Mouse (Mus musculus): ENCODE measurements around the gene Ddhd1.
"Not testable (repeated sequence)": the region's sequence is repeated elsewhere in the genome, so short reads cannot be mapped to it uniquely, and the experiment has no call there.

Gene Ddhd1

GRCm38 (mm10) chr14:45580923-45581827 is 76.8 kb downstream of the Ddhd1 start:
- DNase-seq (ENCODE audit: low spot score), result not testable (repeated sequence)

GRCm38 (mm10) chr14:45566066-45566937 is 91.6 kb downstream of the Ddhd1 start:
- peak; percentile 68 for DNase-seq (ENCODE audit: low spot score)

- DNase-seq (ENCODE audit: low spot score), result peak; percentile 9
Measured at GRCm38 (mm10) chr14:45565216-45566065, 92.5 kb downstream of the Ddhd1 start.

GRCm38 (mm10) chr14:45563577-45563976 is 94.4 kb downstream of the Ddhd1 start:
- DNase-seq (ENCODE audit: low spot score), result no peak

- no peak for DNase-seq (ENCODE audit: low spot score)
Measured at GRCm38 (mm10) chr14:45561681-45562080, 96.3 kb downstream of the Ddhd1 start.

- no peak for DNase-seq (ENCODE audit: low spot score)
Measured at GRCm38 (mm10) chr14:45559018-45559417, 98.9 kb downstream of the Ddhd1 start.

- no peak for DNase-seq (ENCODE audit: low spot score)
Measured at GRCm38 (mm10) chr14:45554336-45554735, 103.6 kb downstream of the Ddhd1 start.

GRCm38 (mm10) chr14:45553854-45554253 is 104.1 kb downstream of the Ddhd1 start:
- DNase-seq (ENCODE audit: low spot score), result no peak

- no peak for DNase-seq (ENCODE audit: low spot score)
Measured at GRCm38 (mm10) chr14:45552431-45552830, 105.5 kb downstream of the Ddhd1 start.

GRCm38 (mm10) chr14:45551121-45551768 is 106.7 kb downstream of the Ddhd1 start:
- no peak for DNase-seq (ENCODE audit: low spot score)

GRCm38 (mm10) chr14:45550010-45550647 is 107.8 kb downstream of the Ddhd1 start:
- peak; percentile 43 for DNase-seq (ENCODE audit: low spot score)

GRCm38 (mm10) chr14:45548118-45548517 is 109.8 kb downstream of the Ddhd1 start:
- no peak for DNase-seq (ENCODE audit: low spot score)

- DNase-seq (ENCODE audit: low spot score), result no peak
Measured at GRCm38 (mm10) chr14:45544905-45545304, 113.0 kb downstream of the Ddhd1 start.

GRCm38 (mm10) chr14:45544026-45544425 is 113.9 kb downstream of the Ddhd1 start:
- no peak for DNase-seq (ENCODE audit: low spot score)

GRCm38 (mm10) chr14:45539659-45540468 is 118.1 kb downstream of the Ddhd1 start:
- peak; percentile 92 for DNase-seq (ENCODE audit: low spot score)
